Mouse (Mus musculus) kidney, adult 2 months (tissue): ENCODE measurements around the gene Mypop.

Experiments
- CTCF ChIP-seq: fragments of 200-500 bp; conservative IDR thresholded peaks from 2 replicates; pipeline ENCODE4 v1.5.1; 2011; ENCODE audit warnings: low read depth, mild to moderate bottlenecking, control low read depth, low read length, moderate library complexity, mixed read lengths; ENCODE audit not compliant: insufficient read depth, insufficient read length
- POLR2A ChIP-seq: fragments of 200-500 bp; IDR thresholded peaks from one replicate; pipeline ENCODE4 v1.6.1; 2011; ENCODE audit warnings: low read depth, low read length, control low read depth

DNA sequence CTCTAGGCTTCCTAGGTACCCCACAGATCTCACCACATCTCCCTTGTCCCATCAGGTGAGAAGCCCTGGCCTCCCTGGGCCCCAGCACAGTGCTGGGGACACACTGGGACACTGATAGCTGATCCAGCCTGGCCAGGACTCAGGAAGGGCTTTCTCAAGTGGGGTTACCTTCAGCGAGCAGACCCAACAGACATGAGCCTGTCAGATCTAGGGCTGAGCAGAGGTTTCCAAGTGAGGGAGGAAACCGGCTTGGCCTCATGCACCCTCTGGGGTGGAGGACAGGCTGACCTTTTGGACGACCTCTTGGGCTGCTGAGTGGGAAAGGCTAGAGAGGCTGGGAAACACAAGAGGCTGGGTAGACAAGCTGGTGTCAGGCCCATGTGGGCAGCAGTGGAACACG, 60.1 kb downstream of the Mypop start:
- TF ChIP-seq CTCF (no peak), POLR2A (no peak)
